Mouse (Mus musculus): Measurements from ENCODE around the gene Dse. TPM values are rescaled to one million over a fixed set of nuclear protein-coding genes. Genes with fewer than 3 reads are reported as not detected.

Dse gene
- polyA plus RNA-seq, 1 experiment from 2014 or later = 24.1 TPM

DNA sequence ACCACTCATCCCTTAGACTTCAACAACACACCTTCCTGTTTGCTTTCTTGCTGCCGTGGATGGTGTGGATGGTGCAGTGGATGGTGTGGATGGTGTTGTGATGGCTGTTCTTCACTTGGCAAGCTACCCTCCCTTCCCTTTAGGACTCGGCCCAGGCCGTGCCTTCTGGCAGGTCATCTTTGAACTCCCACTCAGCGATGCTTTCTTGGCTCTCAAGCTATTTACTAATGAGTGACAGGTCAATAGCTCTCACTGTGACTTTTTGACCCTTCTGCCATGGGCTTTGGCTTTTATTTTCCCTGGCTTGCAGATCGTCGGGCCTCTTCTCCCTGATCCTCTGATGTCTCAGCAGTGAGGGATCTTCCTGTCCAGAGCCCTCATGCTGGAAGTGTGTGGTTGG lies 71.1 kb downstream of the Dse start:
- Histone ChIP-seq H3K4me1 (ENCODE audit: control insufficient read depth, insufficient read depth, low read length) (no peaks in the 10 kb centered on the region), H3K4me2 (replicated peaks; ENCODE audit: low read depth, low read length) (no peak overlapping the region), H3K9ac (ENCODE audit: low read depth, low read length) (no peak overlapping the region), H3K27me3 (ENCODE audit: control insufficient read depth, insufficient read depth, low read length) (no peaks in the 10 kb centered on the region), H3K27ac (ENCODE audit: low read depth, low read length) (no peak overlapping the region), H3K9me3 (ENCODE audit: control insufficient read depth, low read length) (no peaks in the 10 kb centered on the region), H3K4me3 (ENCODE audit: low read length) (no peak overlapping the region), H3K36me3 (ENCODE audit: control insufficient read depth, insufficient read depth, low read length) (no peaks in the 10 kb centered on the region)
- peak; percentile 55; the same call in 1 of the 2 replicates for ATAC-seq (ENCODE audit: low FRiP score, low TSS enrichment)
- 8% methylated on average over 6 of the region's 6 CpGs for WGBS

DNA sequence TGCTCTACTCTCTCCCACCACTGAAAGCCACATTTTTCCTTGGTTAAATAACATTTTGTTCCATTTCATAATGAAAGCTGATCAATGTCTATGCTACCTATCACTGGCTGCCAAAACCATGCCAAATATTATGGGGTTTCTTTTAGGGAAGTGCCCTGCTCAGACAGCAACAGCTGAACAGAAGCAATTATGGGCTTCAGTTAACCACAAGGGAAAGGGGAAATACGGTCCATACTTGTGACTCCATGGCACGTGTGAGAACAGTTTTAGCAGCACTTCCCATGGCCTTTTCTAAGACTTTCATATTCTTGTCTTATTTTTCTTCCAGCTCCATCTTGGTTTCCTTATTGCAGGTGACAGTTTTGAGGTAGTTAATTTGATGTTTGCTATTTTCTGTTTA lies 76.2 kb downstream of the Dse start:
- WGBS = 79% methylated on average over 2 of the region's 2 CpGs
- Histone ChIP-seq H3K4me1 (ENCODE audit: control insufficient read depth, insufficient read depth, low read length) (no peaks in the 10 kb centered on the region), H3K36me3 (ENCODE audit: control insufficient read depth, insufficient read depth, low read length) (no peaks in the 10 kb centered on the region), H3K27me3 (ENCODE audit: control insufficient read depth, insufficient read depth, low read length) (no peaks in the 10 kb centered on the region), H3K4me2 (replicated peaks; ENCODE audit: low read depth, low read length) (no peak overlapping the region), H3K9me3 (ENCODE audit: control insufficient read depth, low read length) (no peaks in the 10 kb centered on the region), H3K4me3 (ENCODE audit: low read length) (no peak overlapping the region), H3K9ac (ENCODE audit: low read depth, low read length) (no peak overlapping the region), H3K27ac (ENCODE audit: low read depth, low read length) (no peak overlapping the region)
- ATAC-seq (ENCODE audit: low FRiP score, low TSS enrichment) = no peak

DNA sequence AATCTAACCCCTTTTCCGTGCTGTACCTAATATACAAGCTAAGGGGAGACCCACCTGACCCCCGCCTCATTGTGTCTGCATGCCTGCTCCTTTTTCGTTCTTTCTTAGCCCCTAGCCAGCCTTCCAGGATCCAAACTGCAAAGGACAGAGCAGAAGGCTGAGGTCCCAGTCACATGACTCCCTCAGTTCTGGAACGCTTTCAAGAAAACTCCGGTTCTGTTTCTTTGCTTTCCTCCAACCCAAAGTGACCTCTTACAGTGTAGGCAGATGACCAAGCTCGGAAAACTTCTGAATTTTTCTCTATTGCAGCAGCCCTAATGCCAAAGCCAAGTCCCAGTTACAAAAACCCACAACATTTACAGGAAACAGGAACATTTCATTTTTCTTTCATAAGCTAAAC lies 79.1 kb downstream of the Dse start:
- no peak for ATAC-seq (ENCODE audit: low FRiP score, low TSS enrichment)
- H3K4me2 ChIP-seq (replicated peaks; ENCODE audit: low read depth, low read length) = no peak overlapping the region
- H3K27me3 ChIP-seq (ENCODE audit: control insufficient read depth, insufficient read depth, low read length) = no peaks in the 10 kb centered on the region
- no peak overlapping the region for H3K9ac ChIP-seq (ENCODE audit: low read depth, low read length)
- no peak overlapping the region for H3K4me3 ChIP-seq (ENCODE audit: low read length)
- H3K36me3 ChIP-seq (ENCODE audit: control insufficient read depth, insufficient read depth, low read length) = no peaks in the 10 kb centered on the region
- no peak overlapping the region for H3K27ac ChIP-seq (ENCODE audit: low read depth, low read length)
- H3K9me3 ChIP-seq (ENCODE audit: control insufficient read depth, low read length) = no peaks in the 10 kb centered on the region
- 82% methylated on average over 6 of the region's 6 CpGs for WGBS
- H3K4me1 ChIP-seq (ENCODE audit: control insufficient read depth, insufficient read depth, low read length) = no peaks in the 10 kb centered on the region

DNA sequence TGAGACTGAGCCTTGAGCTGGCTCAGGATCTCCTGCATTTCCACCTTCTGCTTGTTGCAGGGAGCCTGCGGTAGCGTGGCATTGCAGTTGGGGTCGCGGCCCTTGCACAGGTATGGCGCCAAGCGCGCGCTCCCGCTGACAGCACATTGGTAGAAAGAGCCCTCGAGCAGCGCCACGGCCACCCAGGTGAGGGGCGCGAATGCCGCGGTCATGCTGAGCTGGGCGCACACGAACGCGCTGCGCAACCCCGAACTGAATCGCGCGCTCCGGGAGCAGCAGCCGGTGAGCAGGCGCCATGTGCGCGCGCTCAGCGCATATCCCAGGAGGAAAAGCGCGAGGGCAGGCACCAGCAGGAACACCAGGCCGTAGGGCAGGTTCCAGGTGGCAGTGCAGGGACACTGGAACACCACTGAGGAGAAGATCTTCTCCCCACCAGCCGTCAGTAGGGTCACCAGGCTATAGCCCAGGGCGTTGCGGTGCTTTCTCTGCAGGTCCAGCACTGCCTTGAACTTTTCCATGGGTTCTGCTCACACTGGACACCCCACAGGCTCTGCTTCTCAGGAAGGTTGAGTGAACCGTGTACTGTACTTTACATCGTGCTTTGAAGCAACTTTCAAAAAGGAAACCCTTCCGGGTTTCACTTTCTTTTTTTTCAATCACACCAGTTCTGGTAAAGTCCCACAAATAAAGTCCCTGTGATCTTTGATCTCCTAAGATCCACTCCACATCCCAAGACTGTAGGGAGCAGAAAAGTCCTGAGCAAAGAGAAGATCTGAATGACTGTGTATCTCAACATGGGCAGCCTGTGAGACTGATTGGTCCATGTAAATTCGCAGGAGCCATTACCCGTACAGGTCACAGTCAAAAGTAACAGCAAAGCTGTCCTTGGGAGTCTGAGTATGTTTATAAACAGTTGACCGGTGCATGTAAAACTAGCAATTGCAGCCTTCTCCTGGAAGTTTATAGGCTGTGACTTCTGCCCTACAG lies 79.8 kb downstream of the Dse start, which contains the start of gene Calhm6:
TSS of gene Calhm6 (minus strand) at position 593 of the 987 bp plus-strand sequence.
- H3K27ac ChIP-seq (ENCODE audit: low read depth, low read length) = no peak within 1 kb of the TSS
- no peaks in the 10 kb centered on the region for H3K36me3 ChIP-seq (ENCODE audit: control insufficient read depth, insufficient read depth, low read length)
- H3K9me3 ChIP-seq (ENCODE audit: control insufficient read depth, low read length) = no peaks in the 10 kb centered on the region
- no peaks in the 10 kb centered on the region for H3K4me1 ChIP-seq (ENCODE audit: control insufficient read depth, insufficient read depth, low read length)
- WGBS = 19% methylated on average over 44 of the region's 44 CpGs
- peak; percentile 80 for ATAC-seq (ENCODE audit: low FRiP score, low TSS enrichment)
- peak within 1 kb of the TSS; percentile 68 for H3K4me2 ChIP-seq (replicated peaks; ENCODE audit: low read depth, low read length)
- H3K4me3 ChIP-seq (ENCODE audit: low read length) = peak within 1 kb of the TSS; percentile 48
- H3K9ac ChIP-seq (ENCODE audit: low read depth, low read length) = peak within 1 kb of the TSS; percentile 28; the same call in 1 of the 2 replicates
- no peaks in the 10 kb centered on the region for H3K27me3 ChIP-seq (ENCODE audit: control insufficient read depth, insufficient read depth, low read length)

DNA sequence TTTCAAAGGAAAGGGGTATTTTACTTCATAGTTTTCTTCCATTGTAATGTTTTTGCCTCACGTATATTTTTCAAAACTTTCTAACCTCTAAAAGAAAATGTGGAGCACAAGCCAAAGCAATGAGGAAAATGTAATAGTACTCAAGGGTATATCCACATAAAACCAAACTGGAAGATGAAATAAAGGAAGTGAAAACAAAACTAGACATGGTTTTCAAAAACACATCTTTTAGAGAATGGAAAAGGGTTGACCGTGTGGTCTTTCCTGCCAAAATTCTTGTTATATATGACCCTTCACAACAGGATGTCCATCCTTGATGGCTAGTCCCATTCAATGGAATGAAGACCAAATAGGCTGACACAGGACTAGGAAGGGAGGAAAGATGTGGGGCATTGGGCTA lies 89.1 kb downstream of the Dse start:
- ATAC-seq (ENCODE audit: low FRiP score, low TSS enrichment) = no peak
- Histone ChIP-seq H3K4me2 (replicated peaks; ENCODE audit: low read depth, low read length) (no peak overlapping the region), H3K9ac (ENCODE audit: low read depth, low read length) (no peak overlapping the region), H3K36me3 (ENCODE audit: control insufficient read depth, insufficient read depth, low read length) (no peaks in the 10 kb centered on the region), H3K4me3 (ENCODE audit: low read length) (no peak overlapping the region), H3K4me1 (ENCODE audit: control insufficient read depth, insufficient read depth, low read length) (no peaks in the 10 kb centered on the region), H3K27ac (ENCODE audit: low read depth, low read length) (no peak overlapping the region), H3K9me3 (ENCODE audit: control insufficient read depth, low read length) (no peaks in the 10 kb centered on the region), H3K27me3 (ENCODE audit: control insufficient read depth, insufficient read depth, low read length) (no peaks in the 10 kb centered on the region)
- 90% methylated on average over 2 of the region's 2 CpGs for WGBS

DNA sequence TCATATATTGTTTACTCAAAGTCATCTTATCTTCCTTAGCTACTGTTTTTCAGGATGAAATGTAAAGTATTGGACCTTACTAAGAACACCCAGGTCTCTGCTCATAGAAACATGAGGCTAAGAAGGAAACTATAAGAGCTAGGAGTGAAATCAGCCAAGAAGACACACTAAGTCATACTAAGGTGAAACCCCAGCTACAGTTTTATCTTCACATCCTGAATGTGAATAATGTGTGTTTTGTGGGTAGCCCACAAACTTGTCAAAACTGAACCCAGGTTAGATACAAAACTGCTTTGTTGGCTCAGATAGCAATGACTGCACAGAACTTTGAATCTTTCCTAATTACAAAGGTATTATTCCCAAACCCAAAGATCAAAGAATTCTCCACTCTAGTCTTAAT lies 89.7 kb downstream of the Dse start:
- Histone ChIP-seq H3K27ac (ENCODE audit: low read depth, low read length) (no peak overlapping the region), H3K9ac (ENCODE audit: low read depth, low read length) (no peak overlapping the region), H3K36me3 (ENCODE audit: control insufficient read depth, insufficient read depth, low read length) (no peaks in the 10 kb centered on the region), H3K27me3 (ENCODE audit: control insufficient read depth, insufficient read depth, low read length) (no peaks in the 10 kb centered on the region), H3K4me1 (ENCODE audit: control insufficient read depth, insufficient read depth, low read length) (no peaks in the 10 kb centered on the region), H3K4me3 (ENCODE audit: low read length) (no peak overlapping the region), H3K4me2 (replicated peaks; ENCODE audit: low read depth, low read length) (no peak overlapping the region), H3K9me3 (ENCODE audit: control insufficient read depth, low read length) (no peaks in the 10 kb centered on the region)
- no peak for ATAC-seq (ENCODE audit: low FRiP score, low TSS enrichment)

DNA sequence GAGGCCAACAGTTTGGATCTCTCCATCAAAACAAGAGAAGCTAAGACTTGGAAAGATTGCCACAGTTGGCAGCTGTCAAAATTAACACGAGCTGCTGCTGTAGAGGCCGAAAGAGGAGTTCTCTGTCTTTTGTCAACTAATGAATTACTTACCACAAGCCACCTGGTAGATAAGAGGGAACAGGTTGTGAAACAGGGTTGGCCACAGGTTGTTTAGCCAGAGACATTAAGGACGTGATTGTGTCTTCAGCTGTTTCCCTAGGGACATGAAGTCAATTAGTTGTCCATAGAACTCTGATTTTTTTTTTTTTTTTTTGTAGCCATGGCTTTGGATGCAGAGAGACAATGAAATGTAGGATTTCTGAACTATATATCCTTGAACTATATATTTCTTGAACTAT lies 90.4 kb downstream of the Dse start:
- no peak for ATAC-seq (ENCODE audit: low FRiP score, low TSS enrichment)
- H3K36me3 ChIP-seq (ENCODE audit: control insufficient read depth, insufficient read depth, low read length) = no peaks in the 10 kb centered on the region
- no peak overlapping the region for H3K4me3 ChIP-seq (ENCODE audit: low read length)
- no peaks in the 10 kb centered on the region for H3K27me3 ChIP-seq (ENCODE audit: control insufficient read depth, insufficient read depth, low read length)
- WGBS = 53% methylated on average over 3 of the region's 3 CpGs
- no peaks in the 10 kb centered on the region for H3K4me1 ChIP-seq (ENCODE audit: control insufficient read depth, insufficient read depth, low read length)
- no peak overlapping the region for H3K27ac ChIP-seq (ENCODE audit: low read depth, low read length)
- no peaks in the 10 kb centered on the region for H3K9me3 ChIP-seq (ENCODE audit: control insufficient read depth, low read length)
- no peak overlapping the region for H3K9ac ChIP-seq (ENCODE audit: low read depth, low read length)
- H3K4me2 ChIP-seq (replicated peaks; ENCODE audit: low read depth, low read length) = no peak overlapping the region

DNA sequence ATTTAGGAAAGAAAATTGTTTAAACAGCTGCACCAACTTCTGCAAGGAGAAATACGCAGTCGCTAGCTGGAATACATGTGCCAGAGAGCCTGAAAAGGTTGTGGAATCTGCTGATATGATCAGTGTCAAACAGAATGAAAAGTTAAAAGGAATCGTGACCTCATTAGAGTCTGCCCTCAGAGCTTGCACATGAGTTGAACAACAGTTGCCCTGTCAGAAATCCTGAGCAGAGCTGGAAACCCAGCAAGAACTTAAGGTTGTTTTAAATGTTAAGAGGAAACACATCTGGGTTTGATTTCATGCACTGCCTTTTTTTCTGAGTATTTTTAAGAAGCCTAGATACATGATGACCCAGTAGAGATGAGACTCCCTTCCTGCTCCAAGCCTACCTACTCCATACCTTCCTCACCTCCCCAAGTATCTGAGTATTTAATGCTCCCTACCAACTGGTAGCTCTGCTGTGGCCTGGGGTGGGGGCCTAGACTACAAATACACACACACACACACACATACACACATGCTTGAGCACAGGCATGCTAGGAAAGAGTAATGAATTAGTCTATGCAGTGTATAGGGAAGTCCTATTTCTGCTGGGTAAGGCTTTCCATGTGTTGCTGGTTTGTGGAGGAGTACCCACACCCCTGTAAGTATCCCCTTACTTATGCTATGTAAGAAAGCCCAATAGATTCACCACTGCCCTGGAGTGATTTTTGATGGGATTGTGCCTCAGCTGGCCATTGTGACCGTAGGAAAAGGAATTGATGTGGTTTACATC lies 95.4 kb downstream of the Dse start:
- Histone ChIP-seq H3K9ac (ENCODE audit: low read depth, low read length) (no peak overlapping the region), H3K4me1 (ENCODE audit: control insufficient read depth, insufficient read depth, low read length) (no peaks in the 10 kb centered on the region), H3K4me2 (replicated peaks; ENCODE audit: low read depth, low read length) (no peak overlapping the region), H3K9me3 (ENCODE audit: control insufficient read depth, low read length) (no peaks in the 10 kb centered on the region), H3K36me3 (ENCODE audit: control insufficient read depth, insufficient read depth, low read length) (no peaks in the 10 kb centered on the region), H3K4me3 (ENCODE audit: low read length) (no peak overlapping the region), H3K27me3 (ENCODE audit: control insufficient read depth, insufficient read depth, low read length) (no peaks in the 10 kb centered on the region), H3K27ac (ENCODE audit: low read depth, low read length) (no peak overlapping the region)
- ATAC-seq (ENCODE audit: low FRiP score, low TSS enrichment) = no peak
- WGBS = 62% methylated on average over 4 of the region's 4 CpGs

All from kidney, embryonic 14.5 days (tissue).